Mouse (Mus musculus) heart, embryonic 11.5 days (tissue): Measurements from ENCODE around the gene Gm1043. TPM values are rescaled to one million over a fixed set of nuclear protein-coding genes. Genes with fewer than 3 reads are reported as not detected.

ENCODE experiments used
- ATAC-seq: fragments of 200-750 bp; cut with Nextera tagmentation; replicated peaks from 2 replicates; pipeline ENCODE4 v1.8.0; 2017; ENCODE audit warnings: moderate library complexity; ENCODE audit not compliant: insufficient number of reproducible peaks, low FRiP score, low TSS enrichment
- H3K27ac ChIP-seq: fragments of 300-500 bp; sonication (generic); 2 replicates; pipeline ENCODE4 v1.5.1; 2014; ENCODE audit warnings: mild to moderate bottlenecking, low read depth, low read length
- H3K27me3 ChIP-seq: fragments of 300-500 bp; sonication (generic); 2 replicates; pipeline ENCODE4 v1.6.1; 2014; ENCODE audit warnings: mild to moderate bottlenecking, low read length, mixed read lengths; ENCODE audit not compliant: control insufficient read depth, insufficient read depth
- H3K36me3 ChIP-seq: fragments of 300-500 bp; sonication (generic); 2 replicates; pipeline ENCODE4 v1.6.1; 2014; ENCODE audit warnings: mild to moderate bottlenecking, low read length, moderate library complexity, mixed read lengths; ENCODE audit not compliant: control insufficient read depth, insufficient read depth
- H3K4me1 ChIP-seq: fragments of 300-500 bp; sonication (generic); 2 replicates; pipeline ENCODE4 v1.6.1; 2014; ENCODE audit warnings: low read length; ENCODE audit not compliant: control insufficient read depth, insufficient read depth
- H3K4me2 ChIP-seq: fragments of 300-500 bp; sonication (generic); 2 replicates; pipeline ENCODE4 v1.6.1; 2014; ENCODE audit warnings: mild to moderate bottlenecking, moderate library complexity
- H3K4me3 ChIP-seq: fragments of 300-500 bp; sonication (generic); 2 replicates; pipeline ENCODE4 v1.5.1; 2014; ENCODE audit warnings: low read depth, low read length
- H3K9ac ChIP-seq: fragments of 300-500 bp; sonication (generic); 2 replicates; pipeline ENCODE4 v1.6.1; 2014; ENCODE audit warnings: mild to moderate bottlenecking, low read depth, low read length, moderate library complexity
- H3K9me3 ChIP-seq: fragments of 300-500 bp; sonication (generic); replicated peaks from 2 replicates; pipeline ENCODE4 v1.6.1; 2016; ENCODE audit warnings: low read length; ENCODE audit not compliant: control insufficient read depth
- WGBS: fragments of 180-500 bp; shearing (Covaris S2); extraction: QIAGEN DNeasy Blood & Tissue Kit; methylation state at CpG from one replicate; pipeline ENCODE4 v1.1.7; 2014; ENCODE audit not compliant: insufficient replicate concordance; 5-methylcytosine and 5-hydroxymethylcytosine counted together
- polyA plus RNA-seq: library from polyadenylated mRNA; unstranded; fragments of >200 nt; fragmentation: Nextera tagmentation; extraction: Ambion mirVana; gene quantifications from 2 replicates; pipeline ENCODE4 v1.2.1, GENCODE M21; 2014

The Gm1043 gene
- polyA plus RNA-seq, 1 experiment from 2014 or later: not detected

DNA sequence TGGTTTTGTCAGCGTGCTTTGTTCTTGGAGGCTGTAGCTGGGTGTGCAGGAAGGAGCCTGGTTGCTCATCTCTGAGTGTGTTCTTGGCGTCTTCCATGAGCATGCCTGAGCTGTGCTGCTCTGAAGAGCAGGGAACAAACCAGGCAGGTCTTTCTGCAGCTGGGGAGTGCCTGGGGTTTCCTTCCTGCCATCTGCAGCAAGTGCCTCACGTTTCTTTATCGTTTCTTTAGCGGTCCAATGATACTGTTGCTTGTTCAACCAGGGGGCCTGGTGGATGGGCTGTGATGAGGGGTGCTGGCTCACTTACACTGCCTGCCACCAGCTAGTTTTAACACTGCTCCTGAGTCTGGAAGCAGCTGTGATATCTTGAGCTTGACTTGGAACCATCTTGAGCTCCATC is 38.4 kb upstream of the Gm1043 start:
- Histone ChIP-seq H3K9me3 (no peaks in the 10 kb centered on the region), H3K36me3 (no peaks in the 10 kb centered on the region), H3K4me1 (0 out of 2 replicates have a peak, but pooled peaks cover 3% of the 10 kb centered on the region), H3K27me3 (peaks cover 2% of the 10 kb centered on the region), H3K27ac (no peak overlapping the region), H3K4me2 (no peak overlapping the region), H3K4me3 (no peak overlapping the region), H3K9ac (no peak overlapping the region)
- 31% methylated on average over 5 of the region's 5 CpGs for WGBS
- ATAC-seq: no peak

DNA sequence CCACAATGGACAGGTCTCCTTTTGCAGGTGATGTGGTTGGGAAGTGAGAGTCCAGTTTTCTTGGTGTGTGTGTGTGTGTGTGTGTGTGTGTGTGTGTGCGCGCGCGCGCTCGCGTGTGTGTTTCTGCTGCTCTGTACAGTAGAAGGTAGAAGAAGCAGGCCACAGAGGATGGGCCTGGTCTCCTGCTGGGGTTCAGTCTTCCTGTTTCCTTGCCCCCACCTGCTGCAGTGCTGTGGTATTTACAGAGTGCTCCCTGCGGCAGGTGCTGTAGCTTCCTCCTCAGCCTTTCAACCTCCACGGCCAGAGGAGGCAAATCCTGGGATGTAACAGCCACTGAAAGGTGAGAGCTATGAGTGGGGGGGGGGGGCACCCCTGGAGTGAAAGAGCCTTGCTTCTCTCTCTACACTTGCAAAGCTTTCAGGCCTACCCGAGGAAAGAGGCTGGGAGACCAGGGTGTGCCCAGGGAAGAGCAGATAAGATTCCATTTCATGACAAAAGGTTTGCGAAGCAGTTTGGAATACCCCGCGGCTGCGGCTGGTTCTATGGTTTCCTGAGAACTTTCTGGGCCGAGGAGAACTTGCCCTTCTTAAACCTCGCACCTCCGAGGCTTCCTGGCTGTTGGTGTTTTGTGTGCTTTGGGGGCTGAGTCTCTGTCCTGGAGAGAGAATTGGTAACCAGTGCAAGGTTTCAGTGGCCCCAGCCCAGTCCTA is 37.8 kb upstream of the Gm1043 start:
- ATAC-seq: no peak
- 44% methylated on average over 17 of the region's 17 CpGs for WGBS
- H3K36me3 ChIP-seq: no peaks in the 10 kb centered on the region
- peaks cover 2% of the 10 kb centered on the region for H3K27me3 ChIP-seq
- H3K27ac ChIP-seq: no peak overlapping the region
- 0 out of 2 replicates have a peak, but pooled peaks cover 3% of the 10 kb centered on the region for H3K4me1 ChIP-seq
- H3K4me2 ChIP-seq: no peak overlapping the region
- no peak overlapping the region for H3K4me3 ChIP-seq
- H3K9ac ChIP-seq: no peak overlapping the region
- no peaks in the 10 kb centered on the region for H3K9me3 ChIP-seq

GRCm38 (mm10) chr5:37047992-37048391 is 37.2 kb upstream of the Gm1043 start:
- H3K4me2 ChIP-seq: no peak overlapping the region
- no peaks in the 10 kb centered on the region for H3K36me3 ChIP-seq
- 55% methylated on average over 7 of the region's 7 CpGs for WGBS
- H3K4me3 ChIP-seq: no peak overlapping the region
- no peaks in the 10 kb centered on the region for H3K9me3 ChIP-seq
- ATAC-seq: no peak
- 0 out of 2 replicates have a peak, but pooled peaks cover 3% of the 10 kb centered on the region for H3K4me1 ChIP-seq
- H3K9ac ChIP-seq: no peak overlapping the region
- H3K27me3 ChIP-seq: peaks cover 2% of the 10 kb centered on the region
- H3K27ac ChIP-seq: no peak overlapping the region

- 0 out of 2 replicates have a peak, but pooled peaks cover 3% of the 10 kb centered on the region for H3K4me1 ChIP-seq
- 76% methylated on average over 2 of the region's 2 CpGs for WGBS
- no peak overlapping the region for H3K9ac ChIP-seq
- no peak overlapping the region for H3K4me2 ChIP-seq
- no peaks in the 10 kb centered on the region for H3K36me3 ChIP-seq
- no peaks in the 10 kb centered on the region for H3K9me3 ChIP-seq
- H3K27ac ChIP-seq: no peak overlapping the region
- H3K4me3 ChIP-seq: no peak overlapping the region
- no peak for ATAC-seq
- peaks cover 2% of the 10 kb centered on the region for H3K27me3 ChIP-seq
These were observed 36.1 kb upstream of the Gm1043 start for GRCm38 (mm10) chr5:37049111-37049510.

DNA sequence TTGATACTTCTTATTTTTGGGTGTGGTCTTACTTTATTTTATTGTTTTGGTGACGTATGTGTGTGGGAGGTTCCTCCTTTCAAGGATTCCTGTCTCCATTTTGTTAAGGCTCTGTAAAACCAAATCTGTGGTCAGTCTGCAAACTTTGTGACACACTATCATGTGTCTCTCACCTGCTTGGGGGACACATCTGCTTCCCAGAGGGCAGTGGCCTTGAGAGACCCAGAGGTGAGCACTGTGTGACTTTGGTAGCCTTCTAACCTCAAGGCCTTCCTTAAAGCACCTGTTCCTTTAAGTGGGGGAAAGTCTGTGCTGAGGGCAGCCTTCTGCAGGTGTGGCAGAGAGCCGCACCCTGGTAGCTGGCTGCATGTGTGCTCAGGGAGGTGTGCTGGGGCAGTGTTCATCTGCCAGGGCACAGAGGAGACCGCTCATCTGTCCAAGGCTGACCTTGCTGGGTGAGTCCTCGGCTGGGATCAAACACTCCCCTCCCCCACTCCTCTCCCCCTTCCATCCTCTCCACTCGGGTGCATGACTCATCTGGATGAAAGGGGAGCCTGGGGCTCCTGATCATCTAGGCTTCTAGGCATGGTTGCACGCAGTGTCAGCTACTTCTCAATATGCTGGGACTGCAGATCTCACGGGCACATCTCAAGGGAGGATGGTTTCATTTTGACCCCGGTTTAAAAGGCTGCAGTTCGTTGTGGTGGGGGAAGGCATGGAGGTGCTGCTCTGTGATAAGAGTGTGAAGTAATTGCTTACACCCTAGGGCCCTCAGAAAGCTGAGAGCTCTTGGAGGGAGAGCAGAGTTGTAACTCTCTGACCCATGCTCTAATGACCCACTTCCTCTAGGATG is 34.4 kb upstream of the Gm1043 start:
- ATAC-seq: no peak
- no peaks in the 10 kb centered on the region for H3K36me3 ChIP-seq
- 0 out of 2 replicates have a peak overlapping the region, but pooled peaks have one; percentile 16 for H3K4me2 ChIP-seq
- peaks cover 2% of the 10 kb centered on the region for H3K27me3 ChIP-seq
- H3K4me3 ChIP-seq: no peak overlapping the region
- 37% methylated on average over 9 of the region's 9 CpGs for WGBS
- no peak overlapping the region for H3K27ac ChIP-seq
- H3K9ac ChIP-seq: no peak overlapping the region
- H3K4me1 ChIP-seq: 0 out of 2 replicates have a peak, but pooled peaks cover 3% of the 10 kb centered on the region
- H3K9me3 ChIP-seq: no peaks in the 10 kb centered on the region

DNA sequence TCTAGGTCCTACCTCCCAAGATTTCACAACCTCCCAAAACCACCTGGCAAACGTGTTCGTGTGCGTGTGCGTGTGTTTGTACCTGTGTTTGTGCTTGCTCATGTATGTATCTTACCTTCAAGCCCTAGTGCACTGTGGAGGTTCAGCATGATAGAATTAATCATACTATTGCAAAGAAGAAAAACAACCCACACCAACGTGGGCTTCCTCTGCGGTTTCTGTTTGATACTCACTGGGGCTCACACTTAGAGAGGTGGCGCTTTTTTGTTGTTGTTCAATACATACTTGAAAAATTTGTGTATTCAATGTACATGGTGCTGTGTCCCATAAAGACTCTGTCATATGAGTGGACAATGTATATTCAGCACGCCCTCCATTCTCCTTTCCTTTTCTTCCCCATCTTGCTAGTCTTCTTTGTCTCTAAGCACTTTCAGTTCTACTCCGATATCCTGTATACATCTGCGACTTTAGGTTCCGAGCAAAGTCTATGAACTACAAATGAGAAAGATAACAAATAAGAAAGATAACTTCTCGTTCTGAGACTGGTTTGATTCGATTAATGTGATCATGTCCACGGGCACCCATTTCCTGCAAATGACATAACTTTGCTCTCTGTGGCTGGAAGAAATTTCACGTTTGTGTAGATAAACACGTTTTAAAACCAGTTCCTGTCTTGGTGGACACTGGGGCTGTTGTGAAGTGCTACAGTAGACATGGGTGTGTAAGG is 33.6 kb upstream of the Gm1043 start:
- Histone ChIP-seq H3K27ac (no peak overlapping the region), H3K4me2 (no peak overlapping the region), H3K9me3 (no peaks in the 10 kb centered on the region), H3K27me3 (peaks cover 2% of the 10 kb centered on the region), H3K36me3 (no peaks in the 10 kb centered on the region), H3K4me1 (0 out of 2 replicates have a peak, but pooled peaks cover 3% of the 10 kb centered on the region), H3K4me3 (no peak overlapping the region), H3K9ac (no peak overlapping the region)
- 72% methylated on average over 16 of the region's 16 CpGs for WGBS
- no peak for ATAC-seq

- H3K4me3 ChIP-seq: no peak overlapping the region
- H3K4me1 ChIP-seq: 0 out of 2 replicates have a peak, but pooled peaks cover 3% of the 10 kb centered on the region
- no peaks in the 10 kb centered on the region for H3K36me3 ChIP-seq
- no peak overlapping the region for H3K4me2 ChIP-seq
- H3K9me3 ChIP-seq: no peaks in the 10 kb centered on the region
- no peak for ATAC-seq
- no peak overlapping the region for H3K27ac ChIP-seq
- H3K27me3 ChIP-seq: no peaks in the 10 kb centered on the region; the same call in 1 of the 2 replicates
- WGBS: 81% methylated on average over 5 of the region's 5 CpGs
- no peak overlapping the region for H3K9ac ChIP-seq
These were observed 32.3 kb upstream of the Gm1043 start for GRCm38 (mm10) chr5:37052846-37053245.

GRCm38 (mm10) chr5:37055789-37056188 is 29.4 kb upstream of the Gm1043 start:
- 77% methylated on average over 1 of the region's 1 CpGs for WGBS

More at GRCm38 (mm10) chr5:37055789-37056188, 29.4 kb upstream of the Gm1043 start:
- ATAC-seq: no peak
- Histone ChIP-seq H3K36me3 (no peaks in the 10 kb centered on the region), H3K4me2 (no peak overlapping the region), H3K9ac (no peak overlapping the region), H3K4me3 (no peak overlapping the region), H3K4me1 (0 out of 2 replicates have a peak, but pooled peaks cover under 1% of the 10 kb centered on the region), H3K27ac (no peak overlapping the region), H3K27me3 (no peaks in the 10 kb centered on the region), H3K9me3 (no peaks in the 10 kb centered on the region)
